Mouse (Mus musculus): ENCODE data around the gene Slc4a3. TPM values are rescaled to one million over a fixed set of nuclear protein-coding genes. Genes with fewer than 3 reads are reported as not detected.
A peak's percentile ranks its signal among the peaks of the same experiment; 100 is the strongest.

The Slc4a3 gene
- polyA plus RNA-seq, 1 experiment, result 33.4 TPM

- DNase-seq (ENCODE audit: low spot score), result peak; percentile 82
Measured at GRCm38 (mm10) chr1:75521321-75522031, 24.6 kb upstream of the Slc4a3 start, which contains the start of gene Stk11ip. TSS of gene Stk11ip (plus strand) at chr1:75521529.

- no peak for DNase-seq (ENCODE audit: low spot score)
Measured at GRCm38 (mm10) chr1:75524679-75525078, 21.4 kb upstream of the Slc4a3 start.

GRCm38 (mm10) chr1:75530546-75530945 is 15.5 kb upstream of the Slc4a3 start:
- no peak for DNase-seq (ENCODE audit: low spot score)

GRCm38 (mm10) chr1:75532280-75533172 is 13.5 kb upstream of the Slc4a3 start:
- no peak for DNase-seq (ENCODE audit: low spot score)

GRCm38 (mm10) chr1:75533325-75534252 is 12.5 kb upstream of the Slc4a3 start:
- DNase-seq (ENCODE audit: low spot score), result no peak

- no peak for DNase-seq (ENCODE audit: low spot score)
Measured at GRCm38 (mm10) chr1:75537587-75537986, 8.5 kb upstream of the Slc4a3 start.

GRCm38 (mm10) chr1:75538597-75539190 is 7.4 kb upstream of the Slc4a3 start:
- DNase-seq (ENCODE audit: low spot score), result no peak

GRCm38 (mm10) chr1:75541496-75541895 is 4.6 kb upstream of the Slc4a3 start:
- no peak for DNase-seq (ENCODE audit: low spot score)

GRCm38 (mm10) chr1:75544351-75544750 is 1.7 kb upstream of the Slc4a3 start:
- no peak for DNase-seq (ENCODE audit: low spot score)

GRCm38 (mm10) chr1:75547351-75547750 is 1.3 kb downstream of the Slc4a3 start:
- DNase-seq (ENCODE audit: low spot score), result no peak

- no peak for DNase-seq (ENCODE audit: low spot score)
Measured at GRCm38 (mm10) chr1:75548083-75548482, 2.0 kb downstream of the Slc4a3 start.

- no peak for DNase-seq (ENCODE audit: low spot score)
Measured at GRCm38 (mm10) chr1:75548871-75549270, 2.8 kb downstream of the Slc4a3 start.

- DNase-seq (ENCODE audit: low spot score), result no peak
Measured at GRCm38 (mm10) chr1:75549289-75550279, 3.5 kb downstream of the Slc4a3 start.

- DNase-seq (ENCODE audit: low spot score), result no peak
Measured at GRCm38 (mm10) chr1:75550586-75550985, 4.5 kb downstream of the Slc4a3 start.

GRCm38 (mm10) chr1:75555680-75556079 is 9.6 kb downstream of the Slc4a3 start:
- DNase-seq (ENCODE audit: low spot score), result no peak

GRCm38 (mm10) chr1:75556143-75556781 is 10.2 kb downstream of the Slc4a3 start:
- DNase-seq (ENCODE audit: low spot score), result no peak

GRCm38 (mm10) chr1:75557041-75557440 is 11.0 kb downstream of the Slc4a3 start:
- DNase-seq (ENCODE audit: low spot score), result no peak

GRCm38 (mm10) chr1:75558388-75559178 is 12.5 kb downstream of the Slc4a3 start:
- no peak for DNase-seq (ENCODE audit: low spot score)

All from urinary bladder, adult 2 months (tissue).